Mouse (Mus musculus): Measurements from ENCODE around the gene Gpr176. TPM values are rescaled to one million over a fixed set of nuclear protein-coding genes. Genes with fewer than 3 reads are reported as not detected.

Gene Gpr176
- polyA plus RNA-seq, 1 experiment from 2014 or later: 0.30 TPM

DNA sequence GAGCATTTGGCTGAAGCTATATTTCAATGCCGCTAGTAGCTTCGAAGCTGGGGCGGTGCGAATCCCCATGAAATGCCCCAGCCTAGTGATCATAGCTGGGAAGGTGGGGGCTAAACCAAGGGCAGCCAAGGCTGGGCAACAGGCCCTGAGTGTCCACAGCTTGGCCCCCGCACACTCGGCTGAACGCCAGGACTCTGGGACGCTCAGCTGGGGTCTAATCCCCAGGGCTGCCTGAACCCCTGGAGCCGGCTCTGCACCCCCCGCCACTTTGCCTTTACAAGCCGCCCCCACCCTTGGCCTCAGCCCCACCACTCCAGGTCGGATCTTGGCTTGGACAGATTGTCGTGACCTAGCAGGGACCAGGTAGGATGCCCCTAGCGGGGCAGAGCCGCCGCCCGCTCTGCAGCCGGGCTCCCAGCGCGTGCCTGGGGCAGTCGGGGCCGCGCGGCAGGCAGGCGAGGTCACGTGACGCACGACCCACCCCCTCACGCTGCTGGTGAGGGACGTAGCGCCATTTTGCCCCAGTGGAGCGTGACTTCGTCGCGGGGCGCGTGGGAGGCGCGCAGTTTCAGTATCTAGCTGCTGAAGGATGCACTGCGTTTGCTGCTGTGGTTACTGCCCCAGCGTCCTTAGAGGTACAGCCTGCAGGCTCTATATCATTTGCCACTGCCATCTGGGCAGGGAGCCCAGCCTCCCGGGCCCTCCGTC is 507 bp upstream of the Gpr176 start:
- DNase-seq (ENCODE audit: low spot score): peak; percentile 79

DNA sequence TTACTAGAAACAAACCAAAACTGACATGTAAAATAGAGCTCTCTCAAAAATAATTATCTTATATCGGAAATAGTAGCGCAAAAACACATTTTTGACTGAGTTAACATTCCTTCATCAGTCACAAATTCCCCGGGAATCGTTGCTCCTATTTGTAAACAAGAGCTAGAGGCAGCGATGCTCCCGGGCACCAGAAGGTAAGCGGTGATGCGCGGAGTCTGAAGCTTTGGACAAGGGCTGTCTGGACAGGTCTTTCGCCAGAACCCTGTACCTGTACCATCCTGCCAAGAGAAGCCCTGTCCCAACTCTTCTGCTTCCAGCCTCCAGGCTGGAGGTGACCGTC is 688 bp downstream of the Gpr176 start:
- DNase-seq (ENCODE audit: low spot score): no peak

DNA sequence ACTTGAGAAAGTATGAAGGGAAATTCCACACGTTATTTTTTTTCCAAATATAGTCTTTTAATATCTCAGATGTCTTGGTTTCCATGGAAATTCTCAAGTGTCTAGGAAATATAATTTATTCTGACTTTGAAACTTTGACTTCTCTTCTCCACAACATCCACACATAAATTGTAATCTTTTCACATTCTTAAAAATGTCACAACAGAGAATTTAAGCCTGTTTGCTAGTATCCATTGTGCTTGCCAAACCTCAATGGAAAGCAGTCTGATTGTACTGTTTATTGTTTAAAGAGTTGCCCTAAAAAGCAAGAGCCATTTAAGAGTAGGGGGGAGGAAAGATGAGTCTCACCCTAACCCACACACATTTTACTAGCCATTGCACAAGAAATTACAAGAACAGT is 1.4 kb downstream of the Gpr176 start:
- DNase-seq (ENCODE audit: low spot score): no peak

DNA sequence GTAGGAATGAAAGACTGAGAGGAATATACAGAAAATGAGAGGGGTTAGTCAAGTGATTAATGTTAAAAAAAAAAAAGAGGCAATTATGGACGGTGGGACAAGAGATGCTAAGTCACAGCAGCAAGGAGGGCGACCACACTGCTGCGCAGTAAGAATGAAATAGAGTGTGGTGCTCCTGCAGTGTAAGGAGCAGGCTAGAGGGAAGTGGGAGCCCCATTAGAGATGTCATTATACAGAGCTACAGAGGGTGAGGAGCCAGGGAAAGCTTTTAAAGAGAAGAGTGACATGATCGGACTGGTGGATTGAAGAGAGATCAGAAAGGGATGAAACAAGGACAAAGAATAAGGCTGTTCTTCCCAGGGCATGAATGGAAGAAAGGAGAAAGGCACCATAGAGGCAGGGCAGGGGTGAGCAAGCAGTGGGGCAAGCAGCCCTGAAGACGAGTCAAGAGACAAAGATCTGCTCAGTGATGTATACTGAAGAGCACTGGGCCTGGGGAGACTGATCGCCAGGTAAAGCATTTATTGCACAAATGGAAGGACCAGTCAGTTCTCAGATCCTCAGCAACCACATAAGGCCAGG is 18.0 kb downstream of the Gpr176 start:
- no peak for DNase-seq (ENCODE audit: low spot score)

DNA sequence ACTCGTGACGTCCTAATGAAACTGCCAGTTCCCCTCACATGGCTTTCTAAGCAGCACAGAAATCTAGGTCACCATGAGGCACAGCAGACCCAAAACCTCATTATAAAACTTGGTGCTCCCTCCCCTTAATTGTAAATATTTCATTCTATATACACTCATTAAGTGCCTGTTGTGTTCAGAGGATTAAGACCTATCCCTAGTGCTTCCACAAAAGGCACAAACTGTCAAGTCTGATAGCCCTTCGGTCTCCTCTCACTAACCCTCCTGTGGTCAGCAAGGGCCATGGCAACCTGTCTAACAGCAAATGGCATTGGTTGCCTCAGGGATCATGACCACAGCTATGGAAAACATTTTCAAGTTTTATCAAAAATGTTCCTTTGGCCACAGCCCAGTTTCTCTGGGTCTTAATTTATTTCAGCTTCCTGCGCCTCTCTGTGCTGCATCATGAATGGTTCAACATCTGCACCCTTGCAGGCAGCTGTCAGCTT is 19.3 kb downstream of the Gpr176 start:
- DNase-seq (ENCODE audit: low spot score): no peak

DNA sequence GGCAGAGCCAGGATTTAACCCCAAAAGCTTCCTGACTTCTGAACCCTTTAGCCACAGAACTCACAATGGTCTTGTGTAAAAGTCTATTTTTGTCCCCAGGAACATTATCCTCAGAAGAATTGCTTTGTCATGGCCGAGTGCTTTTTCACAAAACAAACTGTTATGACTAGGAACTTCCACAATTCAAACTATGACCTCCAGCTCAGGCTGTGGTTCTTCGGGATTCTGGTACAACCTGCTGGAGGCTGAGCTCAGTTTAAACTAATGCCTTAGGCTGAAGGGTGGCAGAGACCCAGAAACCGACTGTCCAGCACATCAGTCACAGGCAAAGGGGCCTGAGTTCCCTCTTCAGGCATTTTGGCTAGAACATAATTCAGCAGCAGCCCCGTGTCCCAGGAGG is 19.7 kb downstream of the Gpr176 start:
- DNase-seq (ENCODE audit: low spot score): no peak

DNA sequence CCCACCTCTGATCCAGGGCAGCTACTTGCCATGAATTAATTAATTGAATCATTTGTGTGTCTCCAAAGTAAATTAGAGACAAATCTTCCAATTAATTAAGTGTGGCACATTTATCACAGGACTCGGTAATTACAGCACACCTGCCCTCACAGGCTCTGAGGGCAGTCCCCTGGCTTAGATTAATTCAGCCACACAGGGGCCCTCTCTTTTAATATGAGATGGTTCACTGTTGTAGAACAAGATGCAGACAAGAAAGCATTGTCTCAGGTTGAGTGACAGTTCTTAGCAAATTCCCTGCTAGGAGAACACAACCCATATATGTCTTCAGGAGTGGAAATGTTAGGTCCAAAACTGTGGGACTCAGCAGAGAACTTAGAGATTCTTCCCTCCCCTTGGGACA is 27.7 kb downstream of the Gpr176 start:
- no peak for DNase-seq (ENCODE audit: low spot score)

DNA sequence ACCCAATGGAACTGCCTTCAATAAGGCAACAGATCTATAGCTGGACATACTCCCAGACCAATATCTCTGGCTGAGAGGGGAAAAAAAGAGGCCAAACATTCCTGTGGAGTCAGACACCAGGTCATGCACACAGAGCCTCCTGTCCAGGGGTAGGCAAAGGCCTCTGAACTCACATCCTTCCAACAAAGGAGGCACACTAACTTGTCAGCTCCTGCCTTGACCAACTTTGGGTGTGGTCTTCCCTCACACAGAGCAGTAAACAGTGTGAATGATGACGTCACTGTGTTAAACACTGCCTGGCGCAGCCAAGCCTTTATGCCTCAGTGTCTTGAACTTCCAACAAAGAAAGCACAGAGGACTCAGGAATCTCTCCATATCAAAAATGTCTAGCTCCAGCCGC is 29.3 kb downstream of the Gpr176 start:
- DNase-seq (ENCODE audit: low spot score): no peak

DNA sequence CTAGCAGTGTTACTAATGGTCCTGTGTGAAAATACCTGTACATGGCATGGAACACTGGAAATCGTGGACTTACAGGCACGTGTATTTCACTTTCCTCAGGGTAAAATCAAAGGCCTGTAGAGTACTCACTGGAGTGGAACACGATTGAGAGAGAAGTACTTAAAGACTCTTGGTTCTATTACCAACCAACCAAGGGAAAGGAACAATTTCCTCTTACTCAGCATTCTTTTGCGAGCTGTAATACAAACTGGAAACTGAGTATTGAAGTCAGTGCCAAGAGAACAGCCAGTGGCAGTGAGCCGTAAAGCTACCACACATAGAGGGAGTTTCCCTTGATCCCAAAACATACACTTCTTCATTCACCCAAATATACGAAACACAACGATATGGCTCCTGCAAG is 31.9 kb downstream of the Gpr176 start:
- no peak for DNase-seq (ENCODE audit: low spot score)

DNA sequence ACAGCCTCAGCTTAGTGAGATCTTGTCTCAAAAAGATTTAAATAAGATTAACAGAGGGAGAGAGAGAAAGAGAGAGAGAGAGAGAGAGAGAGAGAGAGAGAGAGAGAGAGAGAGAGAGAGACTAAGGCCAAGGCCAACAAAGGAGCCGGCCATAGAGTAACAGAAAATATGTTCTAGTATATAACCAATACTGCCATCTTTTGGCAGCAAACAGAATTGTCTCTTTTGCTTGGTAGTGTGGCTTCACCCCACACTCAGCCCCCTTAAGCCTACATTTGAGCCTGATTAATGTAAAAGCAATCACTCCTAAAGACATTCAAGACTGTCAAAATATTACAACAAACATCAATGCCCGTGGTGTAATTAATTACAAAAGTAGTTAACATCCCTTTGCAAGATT is 37.1 kb downstream of the Gpr176 start:
- no peak for DNase-seq (ENCODE audit: low spot score)

DNA sequence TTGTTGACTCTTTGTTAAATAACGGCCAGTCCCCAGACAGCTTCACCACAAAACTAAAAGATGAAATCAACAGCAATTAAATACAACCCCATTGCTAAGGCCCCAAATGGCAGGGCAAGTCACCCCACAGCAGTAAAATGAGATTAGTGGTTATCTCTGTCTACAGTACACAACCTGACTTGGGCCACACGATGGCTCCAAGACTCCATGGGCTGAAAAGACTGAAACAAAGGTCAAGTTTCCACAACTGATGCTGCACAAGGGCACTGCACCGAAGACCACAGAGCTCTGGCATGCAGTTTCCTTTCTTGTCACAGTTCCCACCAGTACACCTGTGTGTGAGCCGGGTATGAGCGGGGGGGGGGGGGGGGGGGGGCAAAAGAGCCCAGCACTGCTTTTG is 50.6 kb downstream of the Gpr176 start:
- DNase-seq (ENCODE audit: low spot score): no peak

DNA sequence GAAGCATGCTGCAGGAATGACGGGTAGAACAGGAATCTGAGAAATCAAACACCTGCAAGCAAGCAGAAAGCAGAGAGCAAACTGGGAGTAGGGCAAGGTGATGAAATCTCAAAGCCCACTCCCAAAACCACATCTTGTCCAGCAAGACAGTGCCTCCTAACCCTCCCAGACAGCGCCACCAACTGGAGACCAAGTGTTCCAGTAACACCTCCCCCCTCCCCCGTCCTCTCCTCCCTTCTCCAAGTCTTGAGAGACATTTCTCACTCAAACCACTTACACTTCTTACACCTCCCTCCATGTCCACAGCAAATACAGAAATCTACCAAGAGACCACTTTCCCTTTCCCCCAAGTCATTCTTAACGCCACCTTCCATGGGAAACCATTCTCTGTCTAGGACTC is 51.4 kb downstream of the Gpr176 start:
- no peak for DNase-seq (ENCODE audit: low spot score)

DNA sequence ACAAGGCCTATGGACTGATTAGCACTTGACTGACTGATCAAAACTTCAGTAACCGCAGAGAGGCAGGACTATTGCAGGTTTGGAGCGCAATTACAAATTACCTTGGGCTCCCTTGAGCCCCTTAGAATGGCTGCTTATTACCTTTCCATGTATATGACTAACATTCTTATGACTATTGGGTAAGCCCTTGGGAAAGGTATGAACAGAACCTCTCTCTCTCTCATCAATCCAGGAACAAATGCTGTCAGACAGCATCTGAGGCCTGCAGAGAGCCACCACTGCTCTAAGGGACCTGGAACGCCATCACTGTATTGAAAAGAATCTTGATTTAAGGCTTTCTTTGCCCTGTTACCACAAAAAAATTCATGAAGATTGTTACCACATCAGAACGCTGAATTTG is 52.1 kb downstream of the Gpr176 start:
- no peak for DNase-seq (ENCODE audit: low spot score)

DNA sequence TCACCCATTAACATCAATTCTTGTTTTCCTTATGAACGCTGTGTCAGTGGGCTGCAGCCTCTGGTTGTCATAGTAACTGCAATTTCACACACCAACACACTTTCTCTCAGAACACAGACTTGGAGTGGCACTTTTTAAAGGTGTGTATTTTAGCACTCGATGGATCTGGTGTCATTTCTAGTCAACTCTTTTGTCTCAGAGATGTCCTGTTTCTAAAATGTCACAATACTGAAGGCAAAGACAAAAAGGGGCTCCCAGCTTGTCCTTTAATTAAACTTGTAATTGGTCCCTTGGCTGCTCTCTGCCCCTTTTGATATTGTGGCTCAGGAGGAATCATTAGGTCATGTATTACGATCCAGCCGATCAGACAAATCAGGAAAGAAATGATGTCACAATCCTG is 52.7 kb downstream of the Gpr176 start:
- DNase-seq (ENCODE audit: low spot score): no peak

DNA sequence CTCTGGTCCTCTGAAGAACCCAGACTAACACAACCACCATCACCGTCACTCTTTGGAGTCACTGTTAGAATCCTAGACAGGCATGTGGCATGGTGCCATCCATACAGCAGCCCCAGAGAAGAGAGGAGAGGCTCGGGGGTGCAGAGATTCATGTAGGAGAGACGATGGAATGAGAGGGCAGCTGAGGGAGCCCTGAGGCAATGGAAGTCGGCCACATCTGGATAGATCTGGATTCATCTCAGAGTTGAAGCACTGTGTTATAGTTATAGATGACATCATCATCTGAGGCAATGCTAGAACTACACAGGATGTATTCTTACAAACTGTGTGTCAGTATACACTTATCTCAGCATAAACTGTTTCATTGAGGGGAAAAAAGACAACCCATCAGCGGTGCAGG is 54.0 kb downstream of the Gpr176 start:
- DNase-seq (ENCODE audit: low spot score): no peak

DNA sequence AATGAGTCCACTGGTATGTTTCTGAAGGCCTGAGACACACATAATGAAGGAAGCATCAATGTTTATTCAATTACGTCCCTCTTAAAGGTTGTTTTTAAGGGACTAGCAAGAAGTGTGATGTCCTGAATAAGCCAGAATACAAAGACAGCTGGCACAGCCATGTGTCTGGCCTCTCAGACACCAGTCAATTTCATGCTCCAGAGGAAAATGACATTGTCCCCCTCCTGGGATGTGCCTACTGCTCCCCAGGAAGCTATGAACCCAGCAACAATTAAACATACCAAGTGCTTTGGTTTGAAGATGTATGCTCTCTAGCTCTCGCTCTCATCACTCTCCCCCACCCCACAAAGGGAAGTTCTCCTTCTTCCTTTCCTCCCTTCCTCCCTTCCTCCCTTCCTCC is 56.3 kb downstream of the Gpr176 start:
- DNase-seq (ENCODE audit: low spot score): no peak

DNA sequence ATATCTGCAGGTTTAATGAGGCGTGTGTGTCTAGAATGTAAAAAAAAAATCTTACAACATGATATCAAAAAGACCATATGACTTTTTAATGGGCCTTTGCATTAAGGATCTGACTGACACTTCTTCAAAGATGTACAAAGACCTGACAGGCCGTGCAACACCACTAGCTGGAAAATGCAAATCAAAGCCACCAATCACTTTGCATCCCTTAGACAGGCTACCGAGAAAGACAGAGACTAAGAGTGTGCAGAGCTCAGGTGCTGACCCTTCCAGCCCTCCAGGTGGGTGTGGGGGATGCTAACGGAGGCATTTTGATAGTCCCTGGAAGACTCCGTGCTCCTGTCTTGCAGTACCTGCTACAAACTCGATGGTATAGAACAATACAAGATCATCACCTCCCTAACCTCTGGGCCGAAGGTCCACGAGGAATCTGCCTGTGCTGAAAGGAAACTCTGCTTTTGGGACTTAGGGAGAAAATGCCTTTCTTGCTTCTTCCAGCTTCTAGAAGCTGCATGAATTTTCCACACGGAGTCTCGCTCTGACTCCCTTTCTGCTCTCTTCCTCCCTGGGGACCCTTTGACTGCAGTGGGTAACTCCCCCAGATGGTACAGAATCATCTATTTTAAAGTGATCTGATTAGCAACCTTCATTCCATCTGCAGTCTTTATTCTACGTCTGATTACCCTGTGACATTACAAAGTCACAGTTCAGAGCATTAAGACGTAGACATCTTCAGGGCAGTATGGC is 57.4 kb downstream of the Gpr176 start:
- no peak for DNase-seq (ENCODE audit: low spot score)

DNA sequence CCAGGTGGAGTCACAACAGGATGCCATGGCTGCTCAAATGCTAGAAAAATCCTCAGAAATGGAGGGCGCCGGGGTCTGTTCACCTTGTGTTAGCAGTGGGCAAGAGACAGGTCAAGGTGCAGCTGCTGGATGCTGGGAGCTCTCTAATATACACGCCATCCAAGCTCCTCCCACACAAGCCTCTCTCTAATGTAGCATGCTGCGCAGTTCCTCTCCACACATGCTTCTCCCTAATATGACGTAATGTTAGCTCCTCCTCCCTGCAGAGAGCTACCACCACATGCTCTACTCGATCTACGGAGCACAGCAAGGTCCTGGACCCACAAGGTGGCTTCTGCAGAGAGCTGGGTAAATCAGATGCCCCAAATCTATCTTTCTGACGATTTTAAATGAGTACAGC is 65.7 kb downstream of the Gpr176 start:
- no peak for DNase-seq (ENCODE audit: low spot score)

DNA sequence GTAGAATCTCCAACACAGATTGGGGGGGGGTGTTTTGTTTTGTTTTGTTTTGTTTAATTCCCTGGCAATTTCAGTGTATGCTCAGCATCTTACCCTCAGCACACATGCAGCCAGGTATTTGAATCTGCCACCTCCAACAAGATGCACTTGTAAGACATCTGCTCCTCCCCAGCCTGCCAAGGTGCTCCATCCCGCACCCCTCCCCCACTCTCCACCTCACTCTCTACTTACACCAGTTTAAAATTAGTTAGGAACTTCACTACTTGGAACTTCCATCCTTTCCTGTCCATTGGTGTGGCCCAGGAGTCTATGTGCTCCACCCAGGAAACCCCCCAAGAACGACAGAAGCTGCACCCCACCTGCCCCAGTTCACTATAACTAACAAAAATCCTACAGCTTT is 66.3 kb downstream of the Gpr176 start:
- no peak for DNase-seq (ENCODE audit: low spot score)

DNA sequence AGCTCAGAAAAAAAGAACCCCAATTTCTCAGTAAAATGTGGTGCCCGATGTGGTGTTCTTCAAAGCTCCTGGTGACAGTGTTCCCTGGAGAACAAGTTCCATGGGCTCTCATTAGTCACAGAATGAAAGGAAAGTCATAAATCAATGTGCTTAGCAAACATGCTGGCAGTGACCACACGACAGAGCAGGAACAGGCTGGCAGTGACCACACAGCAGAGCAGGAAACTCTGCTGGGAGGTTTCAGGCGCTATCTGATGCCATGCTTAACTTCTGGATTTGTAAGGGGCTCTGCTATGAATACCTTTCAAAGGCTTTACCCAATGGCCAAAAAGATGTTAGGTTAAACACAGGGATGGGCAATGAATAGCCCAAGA is 66.7 kb downstream of the Gpr176 start:
- no peak for DNase-seq (ENCODE audit: low spot score)

DNA sequence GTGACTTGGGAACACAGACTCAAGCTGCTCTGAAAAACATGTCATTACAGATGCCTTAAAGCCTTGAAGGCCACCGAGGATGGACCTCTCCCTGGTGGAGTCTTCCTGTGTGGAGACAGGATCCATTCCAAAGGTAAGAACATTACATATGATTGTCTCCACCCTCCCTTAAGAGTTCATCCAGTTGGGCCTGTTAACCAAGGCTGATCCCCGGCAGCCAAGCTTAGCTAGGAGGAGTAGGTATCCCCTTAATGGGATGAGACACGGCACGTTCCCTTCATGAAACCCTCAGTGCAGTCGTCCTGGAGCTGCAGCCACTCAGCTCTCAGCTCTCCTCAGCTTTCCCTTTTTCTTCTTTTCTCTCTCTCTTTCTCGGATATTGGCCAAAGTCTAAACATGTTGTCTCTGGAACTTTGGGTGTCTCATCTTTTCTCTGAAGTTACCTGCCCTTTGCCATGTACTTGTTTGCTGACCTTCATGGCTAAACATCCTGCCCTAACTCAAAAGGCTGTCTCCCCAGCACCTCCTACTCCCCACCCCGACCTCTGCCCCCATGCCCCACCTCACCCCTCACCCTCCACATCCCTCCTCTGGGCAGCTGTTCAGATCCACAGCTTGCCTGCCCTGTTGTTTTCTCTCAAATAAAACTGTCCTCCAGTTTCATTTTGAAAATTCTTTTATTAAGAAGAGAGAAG is 67.2 kb downstream of the Gpr176 start:
- no peak for DNase-seq (ENCODE audit: low spot score)

DNA sequence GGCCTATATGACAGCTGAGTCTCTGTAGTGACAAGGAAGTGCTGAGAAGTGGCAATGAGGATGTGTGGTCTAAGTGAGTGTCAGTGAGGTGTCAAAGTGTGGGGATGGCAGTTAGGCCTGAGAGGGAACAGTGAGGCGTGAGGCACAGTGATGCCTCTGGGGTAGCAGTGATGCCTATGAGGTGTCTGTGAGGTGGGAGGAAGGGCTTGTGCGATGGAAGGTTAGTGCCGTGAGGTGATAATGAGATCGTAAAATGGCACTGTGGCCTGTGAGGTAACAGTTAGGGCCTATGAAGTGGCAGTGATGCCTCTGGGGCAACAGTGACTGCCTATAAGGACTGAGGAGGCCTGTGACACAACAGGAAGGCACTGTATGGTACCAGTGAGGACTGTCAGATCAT is 69.8 kb downstream of the Gpr176 start:
- DNase-seq (ENCODE audit: low spot score): no peak

All from thymus, postnatal 0 days (tissue).